Mouse (Mus musculus): ENCODE data around the gene Zfp995.

- TF ChIP-seq CTCF (IDR thresholded peaks at IDR 0.05; ENCODE audit: control insufficient read depth, insufficient read depth, low read length) (no peak), POLR2A (IDR thresholded peaks at IDR 0.05; ENCODE audit: borderline replicate concordance, control insufficient read depth, low read depth, low read length) (no peak)
Observed at GRCm38 (mm10) chr17:21909039-21909438, 687 bp downstream of the Zfp995 start.
